Mouse (Mus musculus): ENCODE measurements around the gene Micu1. TPM values are rescaled to one million over a fixed set of nuclear protein-coding genes. Genes with fewer than 3 reads are reported as not detected.
A peak's percentile ranks its signal among the peaks of the same experiment; 100 is the strongest.

Gene Micu1
- polyA plus RNA-seq, 1 experiment from 2014 or later: 78.0 TPM

GRCm38 (mm10) chr10:59848079-59848877, 146.0 kb downstream of the Micu1 start:
- 85% methylated on average over 11 of the region's 11 CpGs for WGBS
- peaks cover 7% of the 10 kb centered on the region for H3K4me1 ChIP-seq (replicated peaks)
- H3K36me3 ChIP-seq: no peaks in the 10 kb centered on the region
- no peak for ATAC-seq (ENCODE audit: low FRiP score)
- H3K4me2 ChIP-seq: no peak overlapping the region
- H3K9ac ChIP-seq: no peak overlapping the region
- no peaks in the 10 kb centered on the region for H3K27me3 ChIP-seq
- H3K4me3 ChIP-seq: no peak overlapping the region
- no peaks in the 10 kb centered on the region for H3K9me3 ChIP-seq
- H3K27ac ChIP-seq: no peak overlapping the region

DNA sequence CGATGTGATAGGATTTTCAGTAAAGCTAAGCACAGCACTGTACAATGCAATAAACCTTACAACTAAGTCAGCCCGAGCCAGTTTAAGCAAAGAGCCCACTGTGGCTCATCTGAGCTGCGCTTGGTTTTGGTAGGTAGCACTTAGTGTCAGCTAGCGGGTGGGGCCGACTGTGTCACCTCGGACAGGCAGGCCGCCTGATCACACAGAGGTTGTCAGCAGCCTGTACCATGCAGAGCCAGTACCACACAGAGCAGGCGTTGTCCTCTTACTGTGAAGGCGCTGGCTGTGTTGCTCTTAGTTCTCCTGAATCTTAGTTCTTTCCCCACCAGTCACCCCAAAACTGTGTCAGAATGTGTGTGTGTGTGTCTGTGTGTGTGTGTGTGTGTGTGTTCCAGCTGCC, 146.7 kb downstream of the Micu1 start:
- H3K9ac ChIP-seq: no peak overlapping the region
- no peak for ATAC-seq (ENCODE audit: low FRiP score)
- no peaks in the 10 kb centered on the region for H3K9me3 ChIP-seq
- no peaks in the 10 kb centered on the region for H3K36me3 ChIP-seq
- WGBS: 73% methylated on average over 9 of the region's 9 CpGs
- H3K27me3 ChIP-seq: no peaks in the 10 kb centered on the region
- no peak overlapping the region for H3K27ac ChIP-seq
- peaks cover 3% of the 10 kb centered on the region for H3K4me1 ChIP-seq (replicated peaks)
- no peak overlapping the region for H3K4me3 ChIP-seq
- H3K4me2 ChIP-seq: no peak overlapping the region

GRCm38 (mm10) chr10:59849371-59849770, 147.1 kb downstream of the Micu1 start:
- Histone ChIP-seq H3K27ac (no peak overlapping the region), H3K4me3 (no peak overlapping the region), H3K4me2 (no peak overlapping the region), H3K27me3 (no peaks in the 10 kb centered on the region), H3K4me1 (replicated peaks) (peaks cover 3% of the 10 kb centered on the region), H3K9ac (no peak overlapping the region), H3K9me3 (no peaks in the 10 kb centered on the region), H3K36me3 (no peaks in the 10 kb centered on the region)
- no peak for ATAC-seq (ENCODE audit: low FRiP score)
- WGBS: 78% methylated on average over 7 of the region's 7 CpGs

GRCm38 (mm10) chr10:59857157-59857556, 154.9 kb downstream of the Micu1 start:
- Histone ChIP-seq H3K4me1 (replicated peaks) (peaks cover 20% of the 10 kb centered on the region), H3K27ac (no peak overlapping the region), H3K9ac (no peak overlapping the region), H3K4me3 (no peak overlapping the region), H3K4me2 (no peak overlapping the region), H3K27me3 (no peaks in the 10 kb centered on the region), H3K9me3 (no peaks in the 10 kb centered on the region), H3K36me3 (no peaks in the 10 kb centered on the region)
- ATAC-seq (ENCODE audit: low FRiP score): no peak
- 89% methylated on average over 5 of the region's 5 CpGs for WGBS

GRCm38 (mm10) chr10:59860684-59861083, 158.4 kb downstream of the Micu1 start:
- H3K4me3 ChIP-seq: no peak overlapping the region
- no peaks in the 10 kb centered on the region for H3K9me3 ChIP-seq
- no peaks in the 10 kb centered on the region for H3K36me3 ChIP-seq
- H3K27ac ChIP-seq: no peak overlapping the region
- H3K4me1 ChIP-seq (replicated peaks): peaks cover 47% of the 10 kb centered on the region
- ATAC-seq (ENCODE audit: low FRiP score): no peak
- no peak overlapping the region for H3K9ac ChIP-seq
- WGBS: 75% methylated on average over 9 of the region's 9 CpGs
- H3K27me3 ChIP-seq: no peaks in the 10 kb centered on the region
- H3K4me2 ChIP-seq: no peak overlapping the region

GRCm38 (mm10) chr10:59861201-59861600, 158.9 kb downstream of the Micu1 start:
- Histone ChIP-seq H3K9me3 (no peaks in the 10 kb centered on the region), H3K9ac (no peak overlapping the region), H3K4me3 (no peak overlapping the region), H3K4me2 (no peak overlapping the region), H3K4me1 (replicated peaks) (peaks cover 47% of the 10 kb centered on the region), H3K27me3 (no peaks in the 10 kb centered on the region), H3K27ac (no peak overlapping the region), H3K36me3 (no peaks in the 10 kb centered on the region)
- no peak for ATAC-seq (ENCODE audit: low FRiP score)
- WGBS: 87% methylated on average over 10 of the region's 10 CpGs

DNA sequence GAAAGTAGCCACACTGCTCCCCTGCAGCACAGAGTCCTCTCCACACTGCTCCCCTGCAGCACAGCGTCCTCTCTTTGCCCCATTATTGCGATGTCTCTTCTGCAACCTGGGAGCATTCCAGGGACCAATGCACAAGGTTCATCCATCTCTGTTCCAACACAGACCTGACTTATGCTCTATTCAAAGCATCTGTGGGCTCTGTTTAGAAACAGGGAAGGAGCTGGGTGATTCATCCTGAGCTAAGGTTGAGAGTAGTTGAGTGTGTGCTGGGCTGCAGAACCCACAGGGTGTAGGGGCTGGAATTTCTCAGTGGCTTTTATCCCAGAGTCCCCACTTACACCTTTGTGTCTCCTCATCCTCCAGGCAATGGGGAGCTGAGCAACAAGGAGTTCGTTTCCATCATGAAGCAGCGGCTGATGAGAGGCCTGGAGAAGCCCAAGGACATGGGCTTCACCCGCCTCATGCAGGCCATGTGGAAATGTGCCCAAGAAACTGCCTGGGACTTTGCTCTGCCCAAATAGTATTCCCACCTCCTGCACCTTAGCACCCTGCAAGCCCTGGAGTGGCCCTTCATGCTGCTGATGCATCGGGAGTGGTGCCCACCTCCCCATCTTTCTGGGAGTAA, 160.7 kb downstream of the Micu1 start:
- WGBS: 81% methylated on average over 6 of the region's 6 CpGs
- H3K4me2 ChIP-seq: no peak overlapping the region
- no peaks in the 10 kb centered on the region for H3K9me3 ChIP-seq
- no peaks in the 10 kb centered on the region for H3K36me3 ChIP-seq
- no peak for ATAC-seq (ENCODE audit: low FRiP score)
- peaks cover 47% of the 10 kb centered on the region for H3K4me1 ChIP-seq (replicated peaks)
- no peaks in the 10 kb centered on the region for H3K27me3 ChIP-seq
- peak overlapping the region; percentile 10; the same call in 1 of the 2 replicates for H3K9ac ChIP-seq
- H3K27ac ChIP-seq: no peak overlapping the region; the same call in 1 of the 2 replicates
- H3K4me3 ChIP-seq: no peak overlapping the region

- peak overlapping the region; percentile 30; the same call in 1 of the 2 replicates for H3K27ac ChIP-seq
- peaks cover 41% of the 10 kb centered on the region for H3K4me1 ChIP-seq (replicated peaks)
- H3K4me2 ChIP-seq: no peak overlapping the region
- 36% methylated on average over 4 of the region's 4 CpGs for WGBS
- ATAC-seq (ENCODE audit: low FRiP score): no peak
- no peak overlapping the region for H3K4me3 ChIP-seq
- no peaks in the 10 kb centered on the region for H3K36me3 ChIP-seq
- H3K9me3 ChIP-seq: no peaks in the 10 kb centered on the region
- H3K9ac ChIP-seq: peak overlapping the region; percentile 10; the same call in 1 of the 2 replicates
- H3K27me3 ChIP-seq: no peaks in the 10 kb centered on the region
Measured at GRCm38 (mm10) chr10:59863620-59864019, 161.3 kb downstream of the Micu1 start.

- peak; percentile 58; the same call in 1 of the 2 replicates for ATAC-seq (ENCODE audit: low FRiP score)
- H3K4me3 ChIP-seq: no peak overlapping the region
- no peaks in the 10 kb centered on the region for H3K9me3 ChIP-seq
- H3K9ac ChIP-seq: 0 out of 2 replicates have a peak overlapping the region, but pooled peaks have one; percentile 10
- peaks cover 33% of the 10 kb centered on the region for H3K4me1 ChIP-seq (replicated peaks)
- H3K27me3 ChIP-seq: no peaks in the 10 kb centered on the region
- 0 out of 2 replicates have a peak overlapping the region, but pooled peaks have one; percentile 30 for H3K27ac ChIP-seq
- 49% methylated on average over 19 of the region's 19 CpGs for WGBS
- no peak overlapping the region for H3K4me2 ChIP-seq
- no peaks in the 10 kb centered on the region for H3K36me3 ChIP-seq
Measured at GRCm38 (mm10) chr10:59864232-59864875, 162.1 kb downstream of the Micu1 start.

DNA sequence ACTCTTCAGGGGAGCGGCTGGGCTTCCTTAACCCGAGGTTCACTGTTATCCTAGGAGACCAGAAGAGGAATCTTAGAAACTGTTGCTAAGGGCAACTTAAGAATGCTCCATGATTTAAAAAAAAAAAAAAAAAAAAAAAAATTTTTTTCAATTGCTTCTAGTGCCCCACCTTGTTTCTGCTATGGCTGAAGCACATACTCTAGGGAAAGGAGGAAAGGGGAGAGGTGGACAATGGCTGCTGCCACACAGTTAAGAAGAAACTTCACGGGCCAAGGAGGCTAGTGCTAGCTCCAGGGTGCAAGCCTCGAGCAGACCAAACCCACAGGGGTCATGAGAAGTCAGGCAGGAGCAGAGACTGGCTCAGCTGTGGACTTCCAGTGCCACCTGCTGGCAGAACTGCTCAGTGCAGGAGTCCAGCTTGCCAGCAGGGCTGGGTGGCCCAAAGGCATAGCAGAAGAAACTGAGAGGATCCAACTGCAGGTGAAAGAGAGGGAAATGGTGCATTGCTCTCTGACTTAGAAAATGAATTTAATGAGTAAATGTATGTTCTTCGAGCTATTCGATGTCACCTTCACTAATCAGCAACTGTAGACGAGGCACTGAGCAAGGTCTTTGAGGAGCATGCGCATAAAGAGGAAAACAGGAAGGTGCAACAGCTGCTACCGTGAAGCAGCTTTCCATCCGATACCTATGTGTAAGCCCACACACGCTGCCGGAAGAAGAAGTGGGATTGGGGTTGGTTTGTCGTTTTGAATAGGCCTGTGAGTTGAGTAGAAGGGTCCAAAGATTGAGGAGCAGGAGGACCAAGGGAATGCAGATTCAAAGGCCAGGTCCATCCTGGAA, 162.8 kb downstream of the Micu1 start:
- H3K4me2 ChIP-seq: no peak overlapping the region
- H3K36me3 ChIP-seq: no peaks in the 10 kb centered on the region
- no peak overlapping the region for H3K9ac ChIP-seq
- no peak overlapping the region for H3K27ac ChIP-seq
- peak; percentile 60 for ATAC-seq (ENCODE audit: low FRiP score)
- no peaks in the 10 kb centered on the region for H3K9me3 ChIP-seq
- H3K4me3 ChIP-seq: no peak overlapping the region
- WGBS: 34% methylated on average over 13 of the region's 13 CpGs
- H3K4me1 ChIP-seq (replicated peaks): peaks cover 27% of the 10 kb centered on the region
- no peaks in the 10 kb centered on the region for H3K27me3 ChIP-seq

DNA sequence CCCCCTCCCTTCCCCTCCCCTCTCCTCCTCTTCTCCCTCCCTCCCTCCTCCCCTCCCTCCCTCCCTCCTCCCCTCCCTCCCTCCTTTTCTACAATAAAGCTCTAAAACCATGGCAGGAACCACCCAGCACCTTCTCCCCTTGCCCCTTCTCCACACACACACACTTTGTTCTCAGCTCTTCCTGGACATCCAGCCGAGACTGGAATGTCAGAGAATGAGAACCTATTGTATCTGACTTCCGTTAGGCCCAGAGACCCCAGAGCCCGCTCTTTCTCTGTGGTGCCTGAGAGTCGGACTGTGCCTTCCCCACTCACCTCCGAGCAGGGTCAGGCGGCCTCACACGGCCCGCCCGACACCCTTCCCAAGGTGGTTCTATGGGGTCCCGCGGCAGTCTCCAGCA, 166.0 kb downstream of the Micu1 start:
- Histone ChIP-seq H3K36me3 (no peaks in the 10 kb centered on the region), H3K9me3 (no peaks in the 10 kb centered on the region), H3K27me3 (no peaks in the 10 kb centered on the region), H3K4me2 (no peak overlapping the region), H3K4me3 (no peak overlapping the region), H3K27ac (no peak overlapping the region), H3K4me1 (replicated peaks) (peaks cover 20% of the 10 kb centered on the region), H3K9ac (no peak overlapping the region)
- no peak for ATAC-seq (ENCODE audit: low FRiP score)
- WGBS: 47% methylated on average over 11 of the region's 11 CpGs

DNA sequence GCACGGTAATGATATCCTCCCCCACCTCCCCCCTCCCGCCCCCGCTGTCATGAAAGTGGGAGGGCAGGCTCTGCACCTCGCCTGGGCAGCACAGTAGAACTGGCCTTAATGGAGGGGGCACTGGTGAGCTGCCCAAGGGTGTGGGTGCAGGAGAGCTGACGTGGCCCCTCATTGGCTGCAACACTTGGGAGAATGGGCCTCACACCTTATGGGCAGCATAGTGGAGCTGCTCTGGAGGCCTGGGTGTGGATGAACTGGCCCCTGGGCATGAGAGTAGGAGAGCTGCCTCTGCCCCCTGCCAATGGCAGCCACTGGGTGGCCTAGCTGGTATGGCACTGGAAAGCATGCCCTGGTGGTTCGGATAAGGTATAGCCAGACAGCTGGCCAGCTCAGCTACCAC, 167.8 kb downstream of the Micu1 start:
- 88% methylated on average over 6 of the region's 6 CpGs for WGBS
- Histone ChIP-seq H3K27me3 (no peaks in the 10 kb centered on the region), H3K9ac (no peak overlapping the region), H3K27ac (no peak overlapping the region), H3K36me3 (no peaks in the 10 kb centered on the region), H3K4me2 (no peak overlapping the region), H3K4me3 (no peak overlapping the region), H3K4me1 (replicated peaks) (peaks cover 2% of the 10 kb centered on the region; the same call in 1 of the 2 replicates), H3K9me3 (no peaks in the 10 kb centered on the region)
- ATAC-seq (ENCODE audit: low FRiP score): peak; percentile 8; the same call in 1 of the 2 replicates

All from hindbrain, embryonic 13.5 days (tissue).